Mouse (Mus musculus) heart, adult 2 months (tissue): ENCODE results near the gene Wdfy3. TPM values are rescaled to one million over a fixed set of nuclear protein-coding genes. Genes with fewer than 3 reads are reported as not detected.

Experiments
- DNase-seq, 2 experiments: peaks; one replicate each; pipeline ENCODE4 v3.0.0; 2021
- H3K27ac ChIP-seq: fragments of 200-600 bp; 2 replicates; pipeline ENCODE4 v1.8.1; 2022
- H3K27me3 ChIP-seq: fragments of 200-500 bp; 2 replicates; pipeline ENCODE4 v1.6.1; 2012; ENCODE audit warnings: mild to moderate bottlenecking, low read length, inconsistent platforms, mixed read lengths; ENCODE audit not compliant: control insufficient read depth, insufficient read depth
- H3K36me3 ChIP-seq: fragments of 200-500 bp; 2 replicates; pipeline ENCODE4 v1.6.1; 2012; ENCODE audit warnings: low read length, inconsistent platforms; ENCODE audit not compliant: control insufficient read depth, insufficient read depth
- H3K4me1 ChIP-seq: fragments of 200-500 bp; 2 replicates; pipeline ENCODE4 v1.6.1; 2011; ENCODE audit warnings: low read length; ENCODE audit not compliant: control insufficient read depth, insufficient read depth
- H3K4me3 ChIP-seq: fragments of 200-600 bp; 2 replicates; pipeline ENCODE4 v1.8.1; 2022
- H3K79me2 ChIP-seq: fragments of 200-500 bp; replicated peaks from 2 replicates; pipeline ENCODE4 v1.6.1; 2012; ENCODE audit warnings: mild to moderate bottlenecking, inconsistent platforms, low read length, moderate library complexity, mixed read lengths; ENCODE audit not compliant: control insufficient read depth, insufficient read depth
- H3K9ac ChIP-seq: fragments of 200-500 bp; 2 replicates; pipeline ENCODE4 v1.6.1; 2012; ENCODE audit warnings: low read depth, mild to moderate bottlenecking, control low read depth, inconsistent platforms, low read length, mixed read lengths
- CTCF ChIP-seq: fragments of 200-600 bp; IDR thresholded peaks from 2 replicates; pipeline ENCODE4 v1.8.1; 2022; ENCODE audit warnings: antibody characterized with exemption, mild to moderate bottlenecking, moderate library complexity
- EP300 ChIP-seq: fragments of 200-500 bp; IDR thresholded peaks from 2 replicates; pipeline ENCODE4 v1.6.1; 2011; ENCODE audit warnings: low read depth, low read length, control low read depth; ENCODE audit not compliant: insufficient read depth
- POLR2A ChIP-seq: fragments of 200-500 bp; IDR thresholded peaks from 2 replicates; pipeline ENCODE4 v1.6.1; 2011; ENCODE audit warnings: mild to moderate bottlenecking, low read depth, low read length, control low read depth; ENCODE audit not compliant: insufficient read depth
- WGBS: fragments of 180-500 bp; shearing (Covaris S2); methylation state at CpG from one replicate; pipeline ENCODE4 v1.1.7; 2018; 5-methylcytosine and 5-hydroxymethylcytosine counted together
- intact Hi-C: fragments of 180-260 bp; cut with DNase I; formaldehyde crosslinking; loops from one replicate; pipeline ENCODE4 v1.15.1; 2025
- polyA plus RNA-seq: library from polyadenylated mRNA; depleted of rRNA; stranded (reverse); fragments of >200 nt; gene quantifications from 2 replicates; pipeline ENCODE4 v1.2.3, GENCODE M21; 2012
- total RNA-seq, 2 experiments: library from RNA; stranded (reverse); gene quantifications; 2 replicates each; pipeline ENCODE4 v1.2.3; 2021

The Wdfy3 gene
- total and polyA plus RNA-seq, 3 experiments: 11.6 to 29.3 (median 29.0) TPM

DNA sequence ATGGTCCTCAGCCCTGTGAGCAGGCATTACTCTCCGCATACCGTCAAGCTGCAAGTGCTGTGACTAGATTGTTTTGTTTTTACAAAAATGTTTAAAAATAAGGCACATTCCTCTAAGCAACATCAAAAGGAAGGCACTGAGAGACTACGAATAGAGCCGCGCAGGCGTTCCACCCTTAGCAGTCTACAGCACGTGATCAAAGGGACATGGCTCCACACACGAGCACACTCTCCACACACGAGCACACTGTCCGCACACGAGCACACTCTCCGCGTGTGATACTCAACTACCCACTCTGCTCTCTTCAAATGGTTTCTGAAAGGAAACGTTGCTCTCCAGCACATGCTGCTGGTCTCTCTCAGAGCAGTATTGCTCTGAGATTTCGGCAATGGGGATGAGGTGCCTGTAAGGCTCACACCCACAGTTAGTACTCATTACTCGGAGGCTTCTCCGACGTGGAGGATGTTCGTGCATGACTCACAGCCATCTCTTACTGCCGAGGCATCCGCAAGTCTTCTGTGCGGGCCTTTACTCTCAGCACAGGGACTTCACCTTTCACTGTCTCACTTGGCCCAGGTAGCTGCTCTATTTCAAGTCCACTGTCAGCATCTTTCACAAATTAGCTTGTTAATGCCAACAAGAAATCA is 37.0 kb downstream of the Wdfy3 start:
- intact Hi-C loops: no loop called here
- Histone ChIP-seq H3K79me2 (peaks cover 6% of the 10 kb centered on the region), H3K27me3 (no peaks in the 10 kb centered on the region), H3K9ac (no peak overlapping the region), H3K27ac (no peak overlapping the region), H3K36me3 (peaks cover 2% of the 10 kb centered on the region; the same call in 1 of the 2 replicates), H3K4me1 (0 out of 2 replicates have a peak, but pooled peaks cover 1% of the 10 kb centered on the region), H3K4me3 (no peak overlapping the region)
- 93% methylated on average over 22 of the region's 22 CpGs for WGBS
- TF ChIP-seq POLR2A (no peak), EP300 (no peak), CTCF (no peak)
- DNase-seq: no peak

DNA sequence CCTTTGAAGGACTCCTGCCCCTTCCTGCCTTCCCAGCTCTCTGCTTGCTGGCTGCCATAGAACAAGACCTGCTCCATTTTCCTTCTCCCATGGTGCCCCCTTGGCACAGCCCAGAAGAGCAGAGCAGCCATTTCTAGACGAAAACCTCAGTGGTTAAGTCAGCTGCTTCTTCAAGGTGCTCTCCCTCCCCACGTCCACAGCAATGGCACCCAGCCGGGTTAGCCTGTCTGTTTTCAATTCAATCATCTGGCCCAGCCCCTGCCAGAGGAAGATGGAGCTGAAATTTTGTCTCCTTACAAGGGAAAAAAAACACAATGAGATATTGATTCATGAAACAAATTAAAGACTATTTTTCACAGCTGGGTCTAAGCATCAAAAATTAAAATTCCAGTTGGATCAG is 37.5 kb downstream of the Wdfy3 start:
- no peak for DNase-seq
- Histone ChIP-seq H3K4me1 (0 out of 2 replicates have a peak, but pooled peaks cover 1% of the 10 kb centered on the region), H3K27me3 (no peaks in the 10 kb centered on the region), H3K27ac (no peak overlapping the region), H3K4me3 (no peak overlapping the region), H3K36me3 (peaks cover 2% of the 10 kb centered on the region; the same call in 1 of the 2 replicates), H3K9ac (no peak overlapping the region), H3K79me2 (peaks cover 6% of the 10 kb centered on the region)
- intact Hi-C loops: no loop called here
- WGBS: 88% methylated on average over 3 of the region's 3 CpGs
- no peak for TF ChIP-seq EP300
- TF ChIP-seq POLR2A: no peak
- TF ChIP-seq CTCF: no peak

DNA sequence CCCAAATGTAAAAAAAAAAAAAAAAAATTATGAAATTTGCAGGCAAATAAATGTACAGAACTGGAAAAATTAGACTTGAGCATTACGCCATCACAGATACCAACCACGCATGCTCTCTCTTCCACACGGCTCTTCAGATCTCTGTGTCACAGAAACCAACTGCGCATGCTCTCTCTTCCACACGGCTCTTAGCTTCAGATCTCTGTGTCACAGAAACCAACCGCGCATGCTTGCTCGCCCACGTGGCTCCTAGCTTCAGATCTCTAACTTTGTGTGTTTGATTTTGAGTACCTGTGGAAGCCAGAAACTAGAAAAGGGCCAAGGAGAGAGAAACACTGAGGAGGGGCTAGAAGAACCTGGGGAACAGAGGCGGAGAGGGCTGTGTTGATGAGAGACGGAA is 46.3 kb downstream of the Wdfy3 start:
- peaks cover 6% of the 10 kb centered on the region for H3K79me2 ChIP-seq

DNA sequence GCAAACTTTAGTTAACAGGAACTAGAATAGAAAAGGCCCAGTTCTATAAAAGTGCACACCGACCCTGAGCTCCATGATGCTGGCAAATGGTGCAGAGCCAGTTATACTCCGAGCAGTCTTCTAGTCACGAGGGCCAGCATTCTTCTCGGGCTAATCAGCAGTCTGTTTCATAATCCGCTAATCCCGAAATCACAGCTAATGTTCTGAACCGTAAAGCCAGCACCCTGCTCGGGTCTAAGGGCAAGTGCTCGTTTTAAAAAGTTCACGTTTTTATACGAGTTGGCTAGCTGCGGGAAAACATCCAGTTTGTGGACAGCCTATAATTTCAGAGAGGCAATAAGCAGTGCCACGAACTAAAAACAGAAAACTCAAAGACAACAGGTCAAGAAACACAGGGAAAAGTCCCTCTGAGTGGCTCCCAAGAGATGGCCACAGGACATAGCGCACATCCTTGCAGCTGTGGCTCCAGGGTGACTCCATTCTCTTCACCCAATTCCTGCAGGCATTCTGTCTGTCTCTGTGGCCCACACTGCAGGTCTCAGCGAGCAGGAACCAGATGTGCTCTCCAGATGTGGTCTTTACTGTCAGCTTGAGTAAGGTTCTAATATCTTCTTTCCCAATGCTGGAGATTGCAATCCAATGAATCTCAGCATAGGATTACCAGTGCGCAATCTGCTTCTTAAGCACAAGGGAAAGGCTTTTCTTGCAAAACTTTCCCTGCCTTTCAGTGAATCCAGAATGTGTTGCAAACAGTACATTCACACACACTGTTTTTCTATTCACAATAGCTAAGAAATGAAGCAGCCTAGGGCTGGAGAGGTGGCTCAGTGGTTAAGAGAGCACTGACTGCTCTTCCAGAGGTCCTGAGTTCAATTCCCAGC is 47.5 kb downstream of the Wdfy3 start:
- Histone ChIP-seq H3K79me2 (peaks cover 7% of the 10 kb centered on the region), H3K4me1 (peaks cover 2% of the 10 kb centered on the region; the same call in 1 of the 2 replicates), H3K4me3 (no peak overlapping the region), H3K36me3 (no peaks in the 10 kb centered on the region), H3K9ac (no peak overlapping the region), H3K27me3 (no peaks in the 10 kb centered on the region), H3K27ac (peak overlapping the region; percentile 38)
- TF ChIP-seq POLR2A (no peak), EP300 (no peak), CTCF (no peak)
- peak in 1 of 2 experiments; percentile 18 for DNase-seq
- WGBS: 83% methylated on average over 16 of the region's 16 CpGs
- intact Hi-C loops: no loop called here

More for the DNA sequence above, 46.3 kb downstream of the Wdfy3 start:
- no peaks in the 10 kb centered on the region for H3K36me3 ChIP-seq
- no peaks in the 10 kb centered on the region for H3K27me3 ChIP-seq
- H3K27ac ChIP-seq: no peak overlapping the region
- TF ChIP-seq EP300: no peak
- intact Hi-C loops: no loop called here
- DNase-seq: no peak
- H3K4me3 ChIP-seq: no peak overlapping the region
- H3K9ac ChIP-seq: no peak overlapping the region
- WGBS: 97% methylated on average over 11 of the region's 11 CpGs
- H3K4me1 ChIP-seq: peaks cover 2% of the 10 kb centered on the region; the same call in 1 of the 2 replicates

DNA sequence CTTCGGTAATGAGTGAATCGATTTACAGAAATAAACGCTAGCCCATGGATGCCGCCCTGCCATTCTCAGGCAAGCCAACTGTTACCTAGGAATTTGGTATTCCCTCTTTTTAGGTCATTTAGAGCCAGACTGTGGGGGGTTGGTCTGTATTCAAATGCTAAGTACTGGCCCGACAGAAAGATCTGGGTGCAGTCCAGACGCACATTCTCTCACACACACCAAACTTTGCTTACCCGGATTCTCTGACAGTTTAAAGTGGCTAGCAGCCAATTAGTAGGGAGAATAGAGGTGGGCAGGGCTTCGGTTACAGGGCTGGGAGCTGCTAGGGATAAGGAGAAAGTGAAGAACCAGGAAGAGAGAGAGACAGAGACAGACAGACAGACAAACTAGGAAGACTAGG is 55.5 kb downstream of the Wdfy3 start:
- Histone ChIP-seq H3K36me3 (no peaks in the 10 kb centered on the region), H3K4me1 (peaks cover 5% of the 10 kb centered on the region), H3K27ac (no peak overlapping the region), H3K79me2 (peaks cover 6% of the 10 kb centered on the region), H3K27me3 (no peaks in the 10 kb centered on the region), H3K9ac (no peak overlapping the region), H3K4me3 (no peak overlapping the region)
- no peak for DNase-seq
- intact Hi-C loops: no loop called here
- 71% methylated on average over 8 of the region's 8 CpGs for WGBS
- TF ChIP-seq POLR2A (no peak), CTCF (no peak), EP300 (no peak)

DNA sequence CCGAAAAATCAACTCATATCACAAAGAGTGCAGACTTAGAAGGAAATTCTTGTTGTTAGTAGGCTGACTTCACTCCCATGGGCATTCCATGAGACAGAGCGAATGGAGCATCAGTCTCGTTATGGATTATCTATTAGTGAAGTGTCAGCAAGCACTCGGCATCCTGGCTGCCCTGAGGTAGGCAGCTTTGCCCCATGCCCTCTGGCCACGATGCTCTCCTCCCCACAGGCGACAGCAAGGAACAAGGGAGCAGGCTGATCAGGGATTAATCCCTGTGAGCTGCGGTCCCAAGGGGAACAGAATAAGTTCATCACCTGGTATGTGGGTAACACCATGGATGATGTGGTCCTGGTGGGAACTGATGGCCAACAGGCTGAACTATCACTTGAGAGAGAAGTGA is 55.9 kb downstream of the Wdfy3 start:
- WGBS: 88% methylated on average over 7 of the region's 7 CpGs
- Histone ChIP-seq H3K9ac (no peak overlapping the region), H3K4me3 (no peak overlapping the region), H3K4me1 (peaks cover 5% of the 10 kb centered on the region), H3K27ac (no peak overlapping the region), H3K27me3 (no peaks in the 10 kb centered on the region), H3K36me3 (no peaks in the 10 kb centered on the region), H3K79me2 (peaks cover 6% of the 10 kb centered on the region)
- intact Hi-C loops: no loop called here
- TF ChIP-seq EP300: no peak
- no peak for TF ChIP-seq CTCF
- TF ChIP-seq POLR2A: no peak
- no peak for DNase-seq
